Mouse (Mus musculus) heart, postnatal 25 days (tissue): ENCODE measurements around the gene Herc2. TPM values are rescaled to one million over a fixed set of nuclear protein-coding genes. Genes with fewer than 3 reads are reported as not detected.

Experiments used
- DNase-seq: peaks from one replicate; pipeline ENCODE4 v3.0.0; 2022; ENCODE audit warnings: low spot score
- intact Hi-C: fragments of 180-260 bp; cut with DNase I; formaldehyde crosslinking; loops from one replicate; pipeline ENCODE4 v1.15.1; 2025
- total RNA-seq, 2 experiments: library from RNA; stranded (reverse); gene quantifications; 2 replicates each; pipeline ENCODE4 v1.2.3; 2021

Gene Herc2
- total RNA-seq, 2 experiments from 2014 or later: 38.7 to 41.4 TPM

GRCm38 (mm10) chr7:56168713-56169112 lies 118.7 kb downstream of the Herc2 start:
- intact Hi-C loops: no loop called here
- no peak for DNase-seq

GRCm38 (mm10) chr7:56177371-56177770 lies 127.4 kb downstream of the Herc2 start:
- intact Hi-C loops: no loop called here
- no peak for DNase-seq

- intact Hi-C loops: no loop called here
- DNase-seq: no peak
Measured at GRCm38 (mm10) chr7:56191041-56191440, 141.0 kb downstream of the Herc2 start.

GRCm38 (mm10) chr7:56191661-56192060 lies 141.7 kb downstream of the Herc2 start:
- no peak for DNase-seq
- intact Hi-C loops: no loop called here

- DNase-seq: no peak
- intact Hi-C loops: no loop called here
Measured at GRCm38 (mm10) chr7:56201483-56202218, 151.7 kb downstream of the Herc2 start.

- DNase-seq: no peak
- intact Hi-C loops: no loop called here
Measured at GRCm38 (mm10) chr7:56202843-56203242, 152.8 kb downstream of the Herc2 start.

GRCm38 (mm10) chr7:56203286-56203685 lies 153.3 kb downstream of the Herc2 start:
- DNase-seq: no peak
- intact Hi-C loops: no loop called here

- no peak for DNase-seq
- intact Hi-C loops: no loop called here
Measured at GRCm38 (mm10) chr7:56204877-56205276, 154.9 kb downstream of the Herc2 start.

GRCm38 (mm10) chr7:56220811-56221210 lies 170.8 kb downstream of the Herc2 start:
- DNase-seq: no peak

GRCm38 (mm10) chr7:56235794-56236423 lies 185.9 kb downstream of the Herc2 start:
- no peak for DNase-seq
- intact Hi-C loops: no loop called here

More at GRCm38 (mm10) chr7:56220811-56221210, 170.8 kb downstream of the Herc2 start:
- intact Hi-C loops: no loop called here

GRCm38 (mm10) chr7:56236617-56237016 lies 186.6 kb downstream of the Herc2 start:
- no peak for DNase-seq
- intact Hi-C loops: no loop called here

GRCm38 (mm10) chr7:56239543-56239942 lies 189.5 kb downstream of the Herc2 start, which contains the start of gene Oca2:
Oca2 (plus strand) TSS chr7:56239760.
- DNase-seq: no peak
- intact Hi-C loops: no loop called here

GRCm38 (mm10) chr7:56254568-56254967 lies 204.6 kb downstream of the Herc2 start:
- DNase-seq: no peak
- intact Hi-C loops: no loop called here

GRCm38 (mm10) chr7:56257875-56258441 lies 208.0 kb downstream of the Herc2 start:
- DNase-seq: no peak
- intact Hi-C loops: no loop called here

- intact Hi-C loops: no loop called here
- no peak for DNase-seq
Measured at GRCm38 (mm10) chr7:56277506-56277905, 227.5 kb downstream of the Herc2 start.

Other genes with a start within 250 kb of the Herc2 start
- 10 to 100 TPM; 37.3 to 42.1 TPM for gene Cyfip1, start 208.5 kb upstream of the Herc2 start, total RNA-seq
- 10 to 100 TPM; 32.1 to 43.5 TPM for gene Nipa2, start 87.7 kb upstream of the Herc2 start, total RNA-seq
- gene Nipa1, start 30.2 kb upstream of the Herc2 start, total RNA-seq: 1 to 10 TPM; 5.1 to 5.7 TPM
- not detected for gene Oca2, start 189.6 kb downstream of the Herc2 start, total RNA-seq